Mouse (Mus musculus) layer of hippocampus, adult 2 months (tissue): ENCODE measurements around the gene Zpbp. TPM values are rescaled to one million over a fixed set of nuclear protein-coding genes. Genes with fewer than 3 reads are reported as not detected.
A peak's percentile ranks its signal among the peaks of the same experiment; 100 is the strongest.

ENCODE experiments used
- DNase-seq, 2 experiments: peaks; one replicate each; pipeline ENCODE4 v3.0.0; 2022; ENCODE audit warnings: low spot score in 2 of 2
- H3K27ac ChIP-seq: fragments of 200-600 bp; 2 replicates; pipeline ENCODE4 v1.8.1; 2022
- H3K4me3 ChIP-seq: fragments of 200-600 bp; 2 replicates; pipeline ENCODE4 v1.8.1; 2022; ENCODE audit warnings: mild to moderate bottlenecking
- CTCF ChIP-seq: fragments of 200-600 bp; conservative IDR thresholded peaks from 2 replicates; pipeline ENCODE4 v1.8.1; 2022; ENCODE audit warnings: antibody characterized with exemption, mild to moderate bottlenecking, moderate library complexity
- long read RNA-seq, 2 experiments: library from polyadenylated mRNA; stranded (forward); transcript quantifications; one replicate each; pipeline ENCODE4 v2.0.0; 2021; ENCODE audit warnings: borderline mapping rate in 2 of 2
- total RNA-seq, 2 experiments: library from RNA; stranded (reverse); gene quantifications; 2 replicates each; pipeline ENCODE4 v1.2.3; 2021

The Zpbp gene
- total RNA-seq: under 1 TPM; 0.59 to 0.81 TPM
- long read RNA-seq, experiment 1, partial matches to known transcripts: 0 of 2 reads
- long read RNA-seq, experiment 1, other reads (novel, unspliced or antisense): 2 of 2 reads
- long read RNA-seq, experiment 2, partial matches to known transcripts: 1 of 2 reads
- long read RNA-seq, experiment 2, other reads (novel, unspliced or antisense): 1 of 2 reads

DNA sequence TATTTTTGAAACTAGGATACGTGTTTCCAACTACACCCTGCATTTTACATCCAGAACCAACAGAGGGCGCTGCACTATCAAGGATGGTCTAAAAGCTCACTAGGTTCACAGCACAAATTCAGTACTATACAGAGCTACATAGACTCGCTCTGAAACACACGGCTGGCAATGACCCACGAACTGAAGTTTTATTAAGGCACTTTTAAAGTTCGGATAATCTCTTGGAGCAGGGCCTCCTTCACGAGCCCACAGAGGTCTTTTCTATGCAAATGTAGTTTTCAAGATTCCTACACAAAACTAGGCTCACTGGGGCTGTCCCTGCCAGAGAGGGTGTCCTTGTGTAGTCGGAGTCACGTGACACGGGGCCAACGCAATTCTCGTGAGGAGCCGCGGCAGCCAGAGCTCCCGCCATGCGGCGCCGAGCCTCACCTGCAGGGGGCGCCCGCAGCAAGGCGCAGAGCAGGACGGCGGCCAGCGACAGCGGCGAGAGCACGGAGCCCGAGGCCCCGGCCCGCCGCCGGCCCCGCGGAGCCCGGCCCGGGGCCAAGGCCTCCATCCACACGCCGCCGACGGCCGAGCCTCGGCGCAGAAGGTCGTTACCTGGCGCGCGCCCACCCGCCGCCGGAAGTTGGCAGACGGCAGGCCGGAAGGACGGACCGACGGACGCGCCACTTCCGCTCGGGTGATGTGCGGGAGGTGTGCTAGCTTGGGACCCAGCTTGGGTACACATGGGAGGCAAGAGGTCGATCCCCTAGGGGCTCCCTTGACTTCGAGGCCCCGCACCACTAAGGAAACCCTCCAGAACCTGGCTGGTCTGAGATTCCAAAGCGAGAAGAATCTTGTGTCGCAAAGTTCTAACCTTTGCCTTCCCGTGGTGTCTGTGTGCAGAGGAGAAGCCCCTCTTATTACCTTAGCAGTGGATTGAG, at the start of gene Zpbp, which contains the start of gene Spata48:
Zpbp (minus strand) TSS at position 774 of the 926 bp plus-strand sequence.
Spata48 (plus strand) TSS at position 460 of the 926 bp plus-strand sequence.
- Histone ChIP-seq H3K27ac (peak within 1 kb of the TSS; percentile 77), H3K4me3 (peak within 1 kb of the TSS; percentile 62)
- peak; percentile 76 for TF ChIP-seq CTCF
- peak; percentile 75 to 84 for DNase-seq

GRCm38 (mm10) chr11:11509413-11509812, 47.2 kb upstream of the Zpbp start:
- no peak for TF ChIP-seq CTCF
- no peak overlapping the region for H3K4me3 ChIP-seq
- no peak overlapping the region for H3K27ac ChIP-seq
- DNase-seq: no peak

GRCm38 (mm10) chr11:11506187-11506586, 44.0 kb upstream of the Zpbp start:
- no peak overlapping the region for H3K4me3 ChIP-seq
- no peak overlapping the region for H3K27ac ChIP-seq
- no peak for DNase-seq
- no peak for TF ChIP-seq CTCF

DNA sequence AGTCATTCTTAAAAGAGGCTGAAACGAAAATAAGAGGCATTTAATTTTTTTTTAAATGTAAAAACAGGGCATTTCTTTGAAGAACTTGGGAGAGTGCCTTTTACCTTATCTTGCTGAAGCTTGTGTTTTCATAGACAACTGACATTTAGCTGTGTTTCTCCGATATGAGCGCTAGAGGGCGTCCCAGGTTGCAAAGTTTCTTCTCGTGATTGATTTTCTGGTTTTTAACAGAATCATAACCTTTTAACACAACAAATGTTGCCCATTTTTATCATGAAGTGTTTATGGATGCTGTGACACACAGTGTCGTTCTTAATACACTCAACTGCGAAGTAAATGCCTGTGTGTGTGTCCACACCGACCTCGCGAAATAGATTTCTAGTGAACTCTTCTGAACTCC, 37.7 kb upstream of the Zpbp start:
- H3K4me3 ChIP-seq: no peak overlapping the region
- no peak overlapping the region for H3K27ac ChIP-seq
- DNase-seq: peak in 1 of 2 experiments; percentile 31
- TF ChIP-seq CTCF: peak; percentile 85

GRCm38 (mm10) chr11:11495697-11496096, 33.5 kb upstream of the Zpbp start:
- no peak overlapping the region for H3K27ac ChIP-seq
- DNase-seq: no peak
- TF ChIP-seq CTCF: no peak
- no peak overlapping the region for H3K4me3 ChIP-seq

GRCm38 (mm10) chr11:11492044-11492443, 29.8 kb upstream of the Zpbp start:
- DNase-seq: no peak
- H3K4me3 ChIP-seq: no peak overlapping the region
- TF ChIP-seq CTCF: no peak
- no peak overlapping the region for H3K27ac ChIP-seq

DNA sequence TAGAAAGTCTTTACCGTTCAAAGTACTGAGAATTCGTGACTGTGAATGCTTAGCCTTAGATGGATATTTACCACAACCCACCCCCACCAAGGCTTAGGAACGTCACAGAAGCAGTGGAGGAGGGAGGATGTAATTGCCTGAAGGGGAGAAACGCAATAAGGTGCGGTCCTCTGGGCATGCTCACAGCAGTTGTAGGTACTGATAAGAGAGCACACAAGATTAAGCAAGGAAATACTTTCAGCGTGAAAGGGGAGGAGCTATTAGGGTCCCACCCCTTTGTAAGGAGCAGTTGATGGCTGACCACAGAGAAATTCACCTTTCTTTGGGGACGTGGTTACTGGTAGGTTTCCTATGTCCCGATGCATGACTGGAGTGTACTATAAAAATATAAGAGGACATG, 22.2 kb upstream of the Zpbp start:
- H3K4me3 ChIP-seq: no peak overlapping the region
- no peak for DNase-seq
- H3K27ac ChIP-seq: no peak overlapping the region
- TF ChIP-seq CTCF: no peak

GRCm38 (mm10) chr11:11468924-11469323, 6.7 kb upstream of the Zpbp start:
- no peak for DNase-seq
- Histone ChIP-seq H3K27ac (no peak overlapping the region), H3K4me3 (no peak overlapping the region)
- no peak for TF ChIP-seq CTCF

- no peak for TF ChIP-seq CTCF
- Histone ChIP-seq H3K4me3 (peak overlapping the region; percentile 62), H3K27ac (no peak overlapping the region)
- no peak for DNase-seq
These were observed 318 bp upstream of the Zpbp start for GRCm38 (mm10) chr11:11462561-11462890.

- H3K27ac ChIP-seq: no peak overlapping the region
- peak; percentile 79 for TF ChIP-seq CTCF
- DNase-seq: no peak
- H3K4me3 ChIP-seq: no peak overlapping the region
These were observed 7.2 kb downstream of the Zpbp start for GRCm38 (mm10) chr11:11455037-11455436.

DNA sequence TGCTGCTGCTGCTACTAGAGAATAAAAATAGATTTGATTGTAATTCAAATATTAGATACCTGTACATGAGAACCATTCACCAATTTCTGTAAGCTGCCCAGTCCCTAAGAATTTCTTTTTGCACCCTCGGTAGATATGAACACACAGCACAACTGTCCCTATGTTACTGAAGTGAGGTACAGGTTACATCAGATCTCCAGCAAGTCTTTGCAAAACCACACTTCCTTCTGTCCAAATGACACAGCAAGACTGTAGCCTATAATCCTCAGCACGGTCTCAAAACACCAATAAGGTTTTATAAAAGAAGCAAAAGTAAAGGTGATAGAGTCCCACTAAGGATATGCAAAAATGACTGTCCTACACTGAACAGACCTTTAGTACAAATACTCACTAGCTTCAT, 44.9 kb downstream of the Zpbp start:
- no peak overlapping the region for H3K4me3 ChIP-seq
- H3K27ac ChIP-seq: no peak overlapping the region
- TF ChIP-seq CTCF: no peak
- no peak for DNase-seq

DNA sequence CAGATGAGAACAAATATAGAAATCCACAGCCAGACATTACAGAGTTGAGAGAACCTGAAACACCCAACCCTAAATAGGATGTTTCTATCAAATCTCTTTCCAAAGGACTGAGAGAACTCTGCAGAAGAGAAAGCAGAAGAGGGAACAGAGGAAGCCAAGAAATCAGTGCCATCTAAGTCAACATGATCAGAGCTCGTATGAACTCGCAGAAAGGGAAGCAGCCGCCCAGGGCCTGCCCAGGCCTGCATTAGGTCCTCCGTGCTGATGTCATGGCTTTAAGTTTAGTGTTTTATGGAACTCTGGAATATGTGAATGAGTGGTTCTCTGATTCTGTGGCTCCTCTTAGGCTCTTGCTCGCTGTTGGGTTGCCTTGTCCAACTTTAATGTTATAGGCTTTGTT, 48.0 kb downstream of the Zpbp start:
- no peak for TF ChIP-seq CTCF

GRCm38 (mm10) chr11:11394686-11395085, 67.5 kb downstream of the Zpbp start:
- Histone ChIP-seq H3K27ac (no peak overlapping the region), H3K4me3 (no peak overlapping the region)
- no peak for TF ChIP-seq CTCF

More for the DNA sequence above, 48.0 kb downstream of the Zpbp start:
- Histone ChIP-seq H3K4me3 (no peak overlapping the region), H3K27ac (no peak overlapping the region)
- DNase-seq: no peak

GRCm38 (mm10) chr11:11393164-11393563, 69.0 kb downstream of the Zpbp start:
- no peak for DNase-seq
- no peak overlapping the region for H3K4me3 ChIP-seq
- no peak for TF ChIP-seq CTCF
- H3K27ac ChIP-seq: no peak overlapping the region

More at GRCm38 (mm10) chr11:11394686-11395085, 67.5 kb downstream of the Zpbp start:
- no peak for DNase-seq
